Mouse (Mus musculus) CH12.LX (cell line): ENCODE data around the gene Mterf4. TPM values are rescaled to one million over a fixed set of nuclear protein-coding genes. Genes with fewer than 3 reads are reported as not detected.

ENCODE experiments used
- DNase-seq: peaks from one replicate; pipeline ENCODE4 v3.0.0-alpha.2; 2013; ENCODE audit errors: extremely low read depth
- H3K27ac ChIP-seq: 2 replicates; pipeline ENCODE4 v1.5.1; 2012; ENCODE audit warnings: low read depth, mild to moderate bottlenecking, control low read depth, moderate library complexity; ENCODE audit not compliant: insufficient read depth
- H3K27me3 ChIP-seq: replicated peaks from 2 replicates; pipeline ENCODE3; 2012; ENCODE audit warnings: inconsistent platforms
- H3K36me3 ChIP-seq, 2 experiments: replicated peaks in 1 of 2; 2 replicates each; pipeline versions ENCODE3 to v1.6.1; 2012; ENCODE audit warnings: inconsistent platforms in 1 of 2, low read length in 1 of 2, mild to moderate bottlenecking in 1 of 2, mixed read lengths in 1 of 2, moderate library complexity in 1 of 2; ENCODE audit not compliant: control insufficient read depth in 1 of 2, insufficient read depth in 1 of 2
- H3K4me1 ChIP-seq, 2 experiments: 2 replicates each; pipeline ENCODE4 v1.6.1; 2012; ENCODE audit warnings: inconsistent platforms in 1 of 2, moderate library complexity in 1 of 2; ENCODE audit not compliant: insufficient read depth in 2 of 2, control insufficient read depth in 1 of 2
- H3K4me2 ChIP-seq: 2 replicates; pipeline ENCODE4 v1.6.1; 2012; ENCODE audit warnings: low read depth, mild to moderate bottlenecking, control low read depth; ENCODE audit not compliant: poor library complexity, insufficient read depth, severe bottlenecking
- H3K4me3 ChIP-seq, 3 experiments: fragments of 150-350 bp in 1 of 3; sonication (generic) in 1 of 3; replicated peaks in 1 of 3; 2 replicates each; pipeline versions ENCODE3 to v1.5.1; 2011 to 2012; ENCODE audit warnings: low read depth in 2 of 3, low read length in 2 of 3, mild to moderate bottlenecking in 2 of 3, moderate library complexity in 2 of 3, control low read depth in 1 of 3, improper control_type of control experiment in 1 of 3, inconsistent platforms in 1 of 3, mixed read lengths in 1 of 3; ENCODE audit not compliant: poor library complexity in 1 of 3
- H3K79me2 ChIP-seq: replicated peaks from 2 replicates; pipeline ENCODE4 v1.6.1; 2012; ENCODE audit warnings: mild to moderate bottlenecking, moderate library complexity; ENCODE audit not compliant: control insufficient read depth, poor library complexity, insufficient read depth, severe bottlenecking; ENCODE audit errors: extremely low read depth
- H3K9ac ChIP-seq: 2 replicates; pipeline ENCODE4 v1.6.1; 2012; ENCODE audit warnings: low read depth, mild to moderate bottlenecking, control low read depth, moderate library complexity; ENCODE audit not compliant: insufficient read depth
- H3K9me3 ChIP-seq: replicated peaks from 2 replicates; pipeline ENCODE3; 2012; ENCODE audit warnings: low read length, inconsistent platforms, mixed read lengths
- ELF1 ChIP-seq: IDR thresholded peaks from 2 replicates; pipeline ENCODE4 v1.6.1; 2014; ENCODE audit warnings: low read depth, mild to moderate bottlenecking, inconsistent platforms, low read length, improper control_type of control experiment
- EP300 ChIP-seq: IDR thresholded peaks from 2 replicates; pipeline ENCODE4 v1.6.1; 2011; ENCODE audit warnings: low read length, improper control_type of control experiment
- GABPA ChIP-seq: IDR thresholded peaks from 2 replicates; pipeline ENCODE4 v1.6.1; 2012; ENCODE audit warnings: low read depth, low read length, improper control_type of control experiment, inconsistent platforms; ENCODE audit not compliant: insufficient replicate concordance
- HCFC1 ChIP-seq: IDR thresholded peaks from 2 replicates; pipeline ENCODE4 v1.6.1; 2012; ENCODE audit warnings: low read depth, mild to moderate bottlenecking, inconsistent platforms, low read length, improper control_type of control experiment
- IRF4 ChIP-seq: IDR thresholded peaks from 2 replicates; pipeline ENCODE4 v1.6.1; 2014; ENCODE audit warnings: low read depth, mild to moderate bottlenecking, inconsistent platforms, low read length, improper control_type of control experiment
- JUND ChIP-seq: conservative IDR thresholded peaks from 2 replicates; pipeline ENCODE4 v1.6.1; 2011; ENCODE audit warnings: low read depth, low read length, improper control_type of control experiment
- MEF2A ChIP-seq: IDR thresholded peaks from 2 replicates; pipeline ENCODE4 v1.6.1; 2014; ENCODE audit warnings: low read depth, mild to moderate bottlenecking, inconsistent platforms, low read length, improper control_type of control experiment, borderline replicate concordance
- MXI1 ChIP-seq: IDR thresholded peaks from 2 replicates; pipeline ENCODE4 v1.6.1; 2011; ENCODE audit warnings: mild to moderate bottlenecking, low read depth, low read length, improper control_type of control experiment
- NELFE ChIP-seq: IDR thresholded peaks from 2 replicates; pipeline ENCODE4 v1.6.1; 2011; ENCODE audit warnings: low read depth, low read length, improper control_type of control experiment
- NRF1 ChIP-seq: IDR thresholded peaks from 2 replicates; pipeline ENCODE4 v1.6.1; 2014; ENCODE audit warnings: low read depth, mild to moderate bottlenecking, inconsistent platforms, low read length, improper control_type of control experiment, moderate library complexity
- POLR2A ChIP-seq: IDR thresholded peaks from 2 replicates; pipeline ENCODE4 v1.6.1; 2011; ENCODE audit warnings: low read depth, mild to moderate bottlenecking, improper control_type of control experiment, low read length
- POLR2AphosphoS2 ChIP-seq: IDR thresholded peaks from 2 replicates; pipeline ENCODE4 v1.6.1; 2011; ENCODE audit warnings: low read depth, low read length, improper control_type of control experiment
- RCOR1 ChIP-seq: conservative IDR thresholded peaks from 2 replicates; pipeline ENCODE4 v1.6.1; 2012; ENCODE audit warnings: low read depth, mild to moderate bottlenecking, inconsistent platforms, low read length, improper control_type of control experiment
- SMC3 ChIP-seq: IDR thresholded peaks from 2 replicates; pipeline ENCODE4 v1.6.1; 2011; ENCODE audit warnings: low read depth, low read length, improper control_type of control experiment
- UBTF ChIP-seq: IDR thresholded peaks from 2 replicates; pipeline ENCODE4 v1.6.1; 2012; ENCODE audit warnings: low read depth, mild to moderate bottlenecking, inconsistent platforms, low read length, improper control_type of control experiment, moderate library complexity
- USF2 ChIP-seq: conservative IDR thresholded peaks from 2 replicates; pipeline ENCODE4 v1.6.1; 2011; ENCODE audit warnings: low read depth, low read length, improper control_type of control experiment
- dilution Hi-C: fragments of 300-500 bp; cut with MboI; formaldehyde crosslinking; loops from 2 replicates; pipeline ENCODE4 v1.14.3; 2020; ENCODE audit warnings: low sequenced_read_pairs; ENCODE audit not compliant: extremely low pct_unique_long_range_greater_than_20kb, extremely low pct_ligation_motif_present
- in situ Hi-C: fragments of 300-500 bp; cut with MboI; formaldehyde crosslinking; loops from 3 replicates; pipeline ENCODE4 v1.14.3; 2019; ENCODE audit warnings: low sequenced_read_pairs, low pct_ligation_motif_present, low pct_unique_long_range_greater_than_20kb, mixed read lengths
- polyA plus RNA-seq: library from polyadenylated mRNA; unstranded; fragments of >175 nt; gene quantifications from 2 replicates; pipeline ENCODE4 v1.2.1, GENCODE M21; 2012; ENCODE audit warnings: low read depth; ENCODE audit not compliant: insufficient read length
- total RNA-seq, 2 experiments: library from RNA; depleted of rRNA; stranded (reverse); fragments of 300-350 nt in 1 of 2; fragments of >200 nt in 1 of 2; gene quantifications; 2 replicates each; pipeline ENCODE4 v1.2.3; 2012 to 2014

The Mterf4 gene
- total and polyA plus RNA-seq, 3 experiments: 25.6 to 40.0 (median 26.6) TPM

GRCm38 (mm10) chr1:93257560-93257959 lies 48.2 kb downstream of the Mterf4 start:
- no peaks in the 10 kb centered on the region for H3K9me3 ChIP-seq
- no peak overlapping the region for H3K4me2 ChIP-seq
- TF ChIP-seq GABPA (no peak), MXI1 (no peak), UBTF (no peak), USF2 (no peak), HCFC1 (no peak), IRF4 (no peak)
- H3K27me3 ChIP-seq: peaks cover 94% of the 10 kb centered on the region
- no peak overlapping the region for H3K27ac ChIP-seq
- no peaks in the 10 kb centered on the region for H3K36me3 ChIP-seq
- H3K79me2 ChIP-seq: no peaks in the 10 kb centered on the region
- H3K4me3 ChIP-seq: no peak overlapping the region
- dilution Hi-C loops (no loop called here), in situ Hi-C loops (no loop called here)
- DNase-seq: no peak
- H3K4me1 ChIP-seq: no peaks in the 10 kb centered on the region
- H3K9ac ChIP-seq: no peak overlapping the region

- Histone ChIP-seq H3K4me2 (no peak overlapping the region), H3K79me2 (no peaks in the 10 kb centered on the region), H3K9me3 (no peaks in the 10 kb centered on the region), H3K4me3 (no peak overlapping the region), H3K27ac (no peak overlapping the region), H3K27me3 (peaks cover 91% of the 10 kb centered on the region), H3K36me3 (no peaks in the 10 kb centered on the region), H3K9ac (no peak overlapping the region), H3K4me1 (no peaks in the 10 kb centered on the region)
- in situ Hi-C loops (no loop called here), dilution Hi-C loops (no loop called here)
- TF ChIP-seq NELFE (no peak), EP300 (no peak), POLR2AphosphoS2 (no peak), ELF1 (no peak), POLR2A (no peak), NRF1 (no peak), JUND (no peak), SMC3 (no peak), MEF2A (no peak)
- DNase-seq: no peak
Observed at GRCm38 (mm10) chr1:93255761-93256160, 50.0 kb downstream of the Mterf4 start.

- H3K36me3 ChIP-seq: no peaks in the 10 kb centered on the region
- no peak overlapping the region for H3K9ac ChIP-seq
- TF ChIP-seq RCOR1: no peak
- in situ Hi-C loops: no loop called here
- H3K4me1 ChIP-seq: no peaks in the 10 kb centered on the region
- H3K9me3 ChIP-seq: no peaks in the 10 kb centered on the region
- H3K27ac ChIP-seq: no peak overlapping the region
- peaks cover 74% of the 10 kb centered on the region for H3K27me3 ChIP-seq
- no peak for DNase-seq
- H3K4me3 ChIP-seq: no peak overlapping the region
- H3K4me2 ChIP-seq: no peak overlapping the region
- dilution Hi-C loops: no loop called here
- H3K79me2 ChIP-seq: no peaks in the 10 kb centered on the region
Observed at GRCm38 (mm10) chr1:93252586-93252985, 53.1 kb downstream of the Mterf4 start.

Other genes starting within 250 kb of the Mterf4 start
- 0.17 and 0.25 TPM in 2 replicates for gene Kif1a, start 204.0 kb downstream of the Mterf4 start, total RNA-seq (2012; rRNA removed)
- gene Kif1a, start 204.0 kb downstream of the Mterf4 start, total RNA-seq (2014; rRNA removed): 0.11 and 0.17 TPM in 2 replicates
- gene Kif1a, start 204.0 kb downstream of the Mterf4 start, polyA plus RNA-seq: 0.61 and 0.93 TPM in 2 replicates
- gene Agxt, start 170.7 kb downstream of the Mterf4 start, total RNA-seq (2012; rRNA removed): not detected in 2 replicates
- not detected in 2 replicates for gene Agxt, start 170.7 kb downstream of the Mterf4 start, total RNA-seq (2014; rRNA removed)
- gene Agxt, start 170.7 kb downstream of the Mterf4 start, polyA plus RNA-seq: not detected in 2 replicates
- 0.08 TPM in 1 of 2 replicates, not detected in the other for gene 2310007B03Rik, start 145.0 kb downstream of the Mterf4 start, total RNA-seq (2012; rRNA removed)
- gene 2310007B03Rik, start 145.0 kb downstream of the Mterf4 start, total RNA-seq (2014; rRNA removed): not detected in 2 replicates
- gene 2310007B03Rik, start 145.0 kb downstream of the Mterf4 start, polyA plus RNA-seq: 0.11 TPM in 1 of 2 replicates, not detected in the other
- gene Crocc2, start 137.2 kb downstream of the Mterf4 start, total RNA-seq (2012; rRNA removed): not detected in 2 replicates
- gene Crocc2, start 137.2 kb downstream of the Mterf4 start, total RNA-seq (2014; rRNA removed): not detected in 2 replicates
- gene Crocc2, start 137.2 kb downstream of the Mterf4 start, polyA plus RNA-seq: not detected in 2 replicates
- 1.1 TPM in 2 replicates for gene Sned1, start 70.1 kb downstream of the Mterf4 start, total RNA-seq (2012; rRNA removed)
- gene Sned1, start 70.1 kb downstream of the Mterf4 start, total RNA-seq (2014; rRNA removed): 0.28 and 0.52 TPM in 2 replicates
- 0.53 and 0.59 TPM in 2 replicates for gene Sned1, start 70.1 kb downstream of the Mterf4 start, polyA plus RNA-seq
- 13.6 and 22.7 TPM in 2 replicates for gene Ppp1r7, start 36.9 kb upstream of the Mterf4 start, total RNA-seq (2012; rRNA removed)
- 17.3 and 21.2 TPM in 2 replicates for gene Ppp1r7, start 36.9 kb upstream of the Mterf4 start, total RNA-seq (2014; rRNA removed)
- 62.6 and 92.9 TPM in 2 replicates for gene Ppp1r7, start 36.9 kb upstream of the Mterf4 start, polyA plus RNA-seq
- 15.8 and 18.0 TPM in 2 replicates for gene Pask, start 37.6 kb upstream of the Mterf4 start, total RNA-seq (2012; rRNA removed)
- gene Pask, start 37.6 kb upstream of the Mterf4 start, total RNA-seq (2014; rRNA removed): 11.7 and 13.4 TPM in 2 replicates
- 10.2 and 10.8 TPM in 2 replicates for gene Pask, start 37.6 kb upstream of the Mterf4 start, polyA plus RNA-seq
- gene Ano7, start 68.0 kb upstream of the Mterf4 start, total RNA-seq (2012; rRNA removed): 0.08 and 0.21 TPM in 2 replicates
- not detected in 2 replicates for gene Ano7, start 68.0 kb upstream of the Mterf4 start, total RNA-seq (2014; rRNA removed)
- 0.31 and 0.56 TPM in 2 replicates for gene Ano7, start 68.0 kb upstream of the Mterf4 start, polyA plus RNA-seq
- gene Hdlbp, start 172.9 kb upstream of the Mterf4 start, total RNA-seq (2012; rRNA removed): 114 and 117 TPM in 2 replicates
- 103 and 106 TPM in 2 replicates for gene Hdlbp, start 172.9 kb upstream of the Mterf4 start, total RNA-seq (2014; rRNA removed)
- gene Hdlbp, start 172.9 kb upstream of the Mterf4 start, polyA plus RNA-seq: 178 and 179 TPM in 2 replicates
- 1.8 and 2.4 TPM in 2 replicates for gene Farp2, start 206.2 kb upstream of the Mterf4 start, total RNA-seq (2012; rRNA removed)
- gene Farp2, start 206.2 kb upstream of the Mterf4 start, total RNA-seq (2014; rRNA removed): 0.58 and 0.89 TPM in 2 replicates
- gene Farp2, start 206.2 kb upstream of the Mterf4 start, polyA plus RNA-seq: 1.6 and 2.1 TPM in 2 replicates